ENCODE assay signal across 8 mouse cellular contexts in genomic region chr7:92102892-92103543, GRCm38 (mm10).
DNase-seq lines count a peak whose midpoint lies in the region; ATAC-seq lines count a peak whose summit lies in the region.

No protein-coding gene starts in this region.

- H3K27ac ChIP-seq in limb, embryonic 12.5 days = no peak overlapping the region
- H3K27ac ChIP-seq in neural tube, embryonic 12.5 days = no peak overlapping the region

- H3K4me2 ChIP-seq in limb, embryonic 12.5 days = no peak overlapping the region
- H3K4me2 ChIP-seq in neural tube, embryonic 12.5 days (replicated peaks) = no peak overlapping the region

- ATAC-seq in frontal cortex, adult (ENCODE audit: low TSS enrichment) = peak; percentile 77
- peak; percentile 69; the same call in 1 of the 2 replicates for ATAC-seq in limb, embryonic 12.5 days (ENCODE audit: insufficient number of reproducible peaks, insufficient read depth, low FRiP score, low TSS enrichment, low read depth)
- peak; percentile 78 for ATAC-seq in neural tube, embryonic 12.5 days (ENCODE audit: low FRiP score, low read depth)

- H3K4me1 ChIP-seq in limb, embryonic 12.5 days (replicated peaks) = no peaks in the 10 kb centered on the region
- H3K4me1 ChIP-seq in neural tube, embryonic 12.5 days = no peaks in the 10 kb centered on the region

- no peak overlapping the region for H3K9ac ChIP-seq in limb, embryonic 12.5 days (replicated peaks)
- H3K9ac ChIP-seq in neural tube, embryonic 12.5 days = no peak overlapping the region

- H3K9me3 ChIP-seq in limb, embryonic 12.5 days = no peaks in the 10 kb centered on the region
- H3K9me3 ChIP-seq in neural tube, embryonic 12.5 days = no peaks in the 10 kb centered on the region

- no peak overlapping the region for H3K4me3 ChIP-seq in limb, embryonic 12.5 days (replicated peaks)
- no peak overlapping the region for H3K4me3 ChIP-seq in neural tube, embryonic 12.5 days

- H3K27me3 ChIP-seq in limb, embryonic 12.5 days = peaks cover 5% of the 10 kb centered on the region; the same call in 1 of the 2 replicates
- H3K27me3 ChIP-seq in neural tube, embryonic 12.5 days (replicated peaks) = no peaks in the 10 kb centered on the region

- WGBS in limb, embryonic 12.5 days = 16% methylated on average over 4 of the region's 4 CpGs
- 21% methylated on average over 4 of the region's 4 CpGs for WGBS in neural tube, embryonic 12.5 days

- H3K36me3 ChIP-seq in limb, embryonic 12.5 days = no peaks in the 10 kb centered on the region
- H3K36me3 ChIP-seq in neural tube, embryonic 12.5 days = no peaks in the 10 kb centered on the region

- DNase-seq in A20 (ENCODE audit: low read depth, low spot score) (peak; percentile 38), MN1 (ENCODE audit: low spot score) (peak; percentile 81)
- peak; percentile 51 for DNase-seq in cerebellum, adult 9-11 months
- peak; percentile 34 to 55 for DNase-seq in kidney, adult 8-10 months
- DNase-seq in natural killer cell, adult 2 months (ENCODE audit: low spot score in 2 of 2) = no peak

Comparison
In these comparisons a context has a peak if more than half of its experiments do, and no peak if none do; other contexts are left out.
1. DNase-seq: peak in A20 (single experiment), MN1 (single experiment), cerebellum, adult 9-11 months (single experiment) and kidney, adult 8-10 months (2 of 2); none in natural killer cell, adult 2 months (0 of 2).
2. Peak in every context shown above with its lines, with median percentiles within 50 percentile points of each other: ATAC-seq.